Mouse (Mus musculus) cerebellum, adult 2 months (tissue): ENCODE data around the gene Sertad3.

Source experiments
- CTCF ChIP-seq: fragments of 200-500 bp; IDR thresholded peaks from 2 replicates; pipeline ENCODE4 v1.5.1; 2011; ENCODE audit warnings: low read depth, mild to moderate bottlenecking, control low read depth, low read length, moderate library complexity, borderline replicate concordance; ENCODE audit not compliant: insufficient read depth
- POLR2A ChIP-seq: fragments of 200-500 bp; IDR thresholded peaks from 2 replicates; pipeline ENCODE4 v1.6.1; 2011; ENCODE audit warnings: low read length, control low read depth, borderline replicate concordance; ENCODE audit not compliant: insufficient read depth

- TF ChIP-seq CTCF (no peak), POLR2A (no peak)
Measured at GRCm38 (mm10) chr7:27501620-27502019, 28.1 kb downstream of the Sertad3 start.
